Mouse (Mus musculus): ENCODE measurements at regions not wholly inside any gene's neighbourhood (a gene's known extent, or its start where the extent isn't known, plus 50 kb on each side); places are given as distances from the start of the nearest gene placed in this dataset.
A peak's percentile ranks its signal among the peaks of the same experiment; 100 is the strongest.

DNA sequence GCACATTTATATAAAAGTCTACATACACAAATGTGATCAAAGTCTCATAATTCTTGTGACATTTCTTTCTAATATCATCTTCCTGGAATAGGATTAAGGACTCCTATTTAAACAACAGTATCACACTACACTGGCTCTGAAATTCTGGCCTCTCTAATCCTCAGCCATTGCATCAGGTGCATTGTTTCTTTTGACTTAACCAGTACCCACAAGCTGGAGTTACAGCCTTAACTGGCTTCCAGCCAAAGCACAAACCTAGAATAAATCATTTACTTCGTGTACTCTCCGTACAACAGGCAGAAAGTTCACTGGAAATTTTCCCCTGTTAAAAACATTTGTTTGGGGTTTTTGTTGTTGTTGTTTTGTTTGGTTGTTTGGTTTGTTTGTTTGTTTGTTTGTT, 773.9 kb upstream of the Pcdh7 start:
- peak; percentile 37 to 59 for DNase-seq

GRCm38 (mm10) chr5:56952799-56953498, 764.8 kb upstream of the Pcdh7 start:
- DNase-seq, result no peak

Data from kidney, adult 8-10 months (tissue).